In genomic region chr10:59911561-59912198, GRCm38 (mm10) we compare ENCODE assay signal across 8 mouse cellular contexts. TPM values are rescaled to one million over a fixed set of nuclear protein-coding genes. Genes with fewer than 3 reads are reported as not detected.
DNase-seq lines count a peak whose midpoint lies in the region; ATAC-seq lines count a peak whose summit lies in the region.

No protein-coding gene starts in this region.

- H3K9ac ChIP-seq in embryonic facial prominence, embryonic 15.5 days = no peak overlapping the region
- H3K9ac ChIP-seq in hindbrain, embryonic 12.5 days = peak overlapping the region; percentile 53
- peak overlapping the region; percentile 54 for H3K9ac ChIP-seq in limb, embryonic 13.5 days
- H3K9ac ChIP-seq in neural tube, embryonic 11.5 days (ENCODE audit: low read length) = peak overlapping the region; percentile 47

- no peaks in the 10 kb centered on the region for H3K36me3 ChIP-seq in embryonic facial prominence, embryonic 15.5 days
- no peaks in the 10 kb centered on the region for H3K36me3 ChIP-seq in hindbrain, embryonic 12.5 days
- no peaks in the 10 kb centered on the region for H3K36me3 ChIP-seq in limb, embryonic 13.5 days
- H3K36me3 ChIP-seq in neural tube, embryonic 11.5 days (ENCODE audit: control insufficient read depth, insufficient read depth, low read length) = no peaks in the 10 kb centered on the region

- H3K9me3 ChIP-seq in embryonic facial prominence, embryonic 15.5 days (replicated peaks) = no peaks in the 10 kb centered on the region
- no peaks in the 10 kb centered on the region for H3K9me3 ChIP-seq in hindbrain, embryonic 12.5 days (replicated peaks)
- H3K9me3 ChIP-seq in limb, embryonic 13.5 days = no peaks in the 10 kb centered on the region
- H3K9me3 ChIP-seq in neural tube, embryonic 11.5 days (ENCODE audit: control insufficient read depth, low read length) = no peaks in the 10 kb centered on the region

- H3K4me1 ChIP-seq in embryonic facial prominence, embryonic 15.5 days = peaks cover 62% of the 10 kb centered on the region
- H3K4me1 ChIP-seq in hindbrain, embryonic 12.5 days = peaks cover 56% of the 10 kb centered on the region
- H3K4me1 ChIP-seq in limb, embryonic 13.5 days = peaks cover 68% of the 10 kb centered on the region
- peaks cover 27% of the 10 kb centered on the region for H3K4me1 ChIP-seq in neural tube, embryonic 11.5 days (ENCODE audit: control insufficient read depth, insufficient read depth, low read length)

- H3K4me3 ChIP-seq in embryonic facial prominence, embryonic 15.5 days (replicated peaks) = 0 out of 2 replicates have a peak overlapping the region, but pooled peaks have one; percentile 0
- H3K4me3 ChIP-seq in hindbrain, embryonic 12.5 days = peak overlapping the region; percentile 12; the same call in 1 of the 2 replicates
- peak overlapping the region; percentile 11 for H3K4me3 ChIP-seq in limb, embryonic 13.5 days
- no peak overlapping the region for H3K4me3 ChIP-seq in neural tube, embryonic 11.5 days (ENCODE audit: low read depth, low read length)

- H3K4me2 ChIP-seq in embryonic facial prominence, embryonic 15.5 days (replicated peaks) = peak overlapping the region; percentile 38
- H3K4me2 ChIP-seq in hindbrain, embryonic 12.5 days (replicated peaks) = peak overlapping the region; percentile 50
- H3K4me2 ChIP-seq in limb, embryonic 13.5 days (replicated peaks) = peak overlapping the region; percentile 57
- H3K4me2 ChIP-seq in neural tube, embryonic 11.5 days (ENCODE audit: low read depth) = peak overlapping the region; percentile 35

- peak; percentile 45 to 68 for DNase-seq in adrenal gland, adult (ENCODE audit: inconsistent age in 2 of 2, low spot score in 1 of 2)
- no peak for DNase-seq in adrenal gland, adult 8-10 months
- DNase-seq in neural tube, embryonic 11.5 days (ENCODE audit: low spot score) = peak; percentile 69
- no peak for DNase-seq in layer of hippocampus, adult 18-20 months (ENCODE audit: low spot score in 2 of 2)
- DNase-seq in Muller cell, postnatal 12 days (ENCODE audit: inconsistent ontology term) = no peak

- H3K27me3 ChIP-seq in embryonic facial prominence, embryonic 15.5 days = no peaks in the 10 kb centered on the region; the same call in 1 of the 2 replicates
- H3K27me3 ChIP-seq in hindbrain, embryonic 12.5 days = no peaks in the 10 kb centered on the region
- H3K27me3 ChIP-seq in limb, embryonic 13.5 days = no peaks in the 10 kb centered on the region
- H3K27me3 ChIP-seq in neural tube, embryonic 11.5 days (ENCODE audit: control insufficient read depth, insufficient read depth, low read length) = no peaks in the 10 kb centered on the region

- no peak overlapping the region; the same call in 1 of the 2 replicates for H3K27ac ChIP-seq in embryonic facial prominence, embryonic 15.5 days (replicated peaks)
- H3K27ac ChIP-seq in hindbrain, embryonic 12.5 days = peak overlapping the region; percentile 60; the same call in 1 of the 2 replicates
- peak overlapping the region; percentile 67; the same call in 1 of the 2 replicates for H3K27ac ChIP-seq in limb, embryonic 13.5 days
- peak overlapping the region; percentile 53 for H3K27ac ChIP-seq in neural tube, embryonic 11.5 days (ENCODE audit: low read depth, low read length)

- ATAC-seq in embryonic facial prominence, embryonic 15.5 days (ENCODE audit: insufficient number of reproducible peaks, low FRiP score, low TSS enrichment, low read depth) = no peak
- ATAC-seq in hindbrain, embryonic 12.5 days (ENCODE audit: low FRiP score) = 0 out of 2 replicates have a peak, but pooled peaks have one; percentile 14
- ATAC-seq in limb, embryonic 13.5 days (ENCODE audit: low FRiP score, low read depth) = no peak
- ATAC-seq in neural tube, embryonic 11.5 days (ENCODE audit: insufficient read depth, low FRiP score, low TSS enrichment) = peak; percentile 33; the same call in 1 of the 2 replicates

- WGBS in embryonic facial prominence, embryonic 15.5 days = 7% methylated on average over 25 of the region's 25 CpGs
- WGBS in hindbrain, embryonic 12.5 days = 1% methylated on average over 25 of the region's 25 CpGs
- 3% methylated on average over 25 of the region's 25 CpGs for WGBS in limb, embryonic 13.5 days
- WGBS in neural tube, embryonic 11.5 days = 3% methylated on average over 25 of the region's 25 CpGs

RNA-seq across cellular contexts. Expression of gene Dnajb12, which starts 32.3 kb away (rescaled TPM):
- 10 to 100 TPM; 59.3 to 67.0 (median 62.9) TPM for total RNA-seq in adrenal gland, adult 8-10 months (2022)
- 24.1 and 24.8 TPM in 2 replicates for polyA plus RNA-seq in embryonic facial prominence, embryonic 15.5 days (2015; fragmentation: Nextera tagmentation; extraction: Ambion mirVana)
- polyA plus RNA-seq in hindbrain, embryonic 12.5 days (2016; fragmentation: Nextera tagmentation; extraction: Ambion mirVana) = 23.8 and 24.7 TPM in 2 replicates
- polyA plus RNA-seq in limb, embryonic 13.5 days (2015; fragmentation: Nextera tagmentation; extraction: Ambion mirVana) = 19.3 and 20.1 TPM in 2 replicates
- polyA plus RNA-seq in neural tube, embryonic 11.5 days (2014; fragmentation: Nextera tagmentation; extraction: Ambion mirVana) = 24.9 and 27.3 TPM in 2 replicates
- 10 to 100 TPM; 52.7 to 53.2 TPM for total RNA-seq in layer of hippocampus, adult 18-20 months (2021)

RNA-seq across cellular contexts. Expression of gene Ddit4, which starts 40.0 kb away (rescaled TPM):
- total RNA-seq in adrenal gland, adult 8-10 months (2022) = 10 to 100 TPM; 27.9 to 91.5 (median 34.7) TPM
- 83.3 and 89.1 TPM in 2 replicates for polyA plus RNA-seq in embryonic facial prominence, embryonic 15.5 days (2015; fragmentation: Nextera tagmentation; extraction: Ambion mirVana)
- 78.1 and 78.6 TPM in 2 replicates for polyA plus RNA-seq in hindbrain, embryonic 12.5 days (2016; fragmentation: Nextera tagmentation; extraction: Ambion mirVana)
- polyA plus RNA-seq in limb, embryonic 13.5 days (2015; fragmentation: Nextera tagmentation; extraction: Ambion mirVana) = 75.9 and 77.0 TPM in 2 replicates
- polyA plus RNA-seq in neural tube, embryonic 11.5 days (2014; fragmentation: Nextera tagmentation; extraction: Ambion mirVana) = 5.2 and 7.0 TPM in 2 replicates
- 10 to 100 TPM; 69.7 to 89.5 TPM for total RNA-seq in layer of hippocampus, adult 18-20 months (2021)

Comparison
In these comparisons a context has a peak if more than half of its experiments do, and no peak if none do; other contexts are left out.
1. DNase-seq: peak in adrenal gland, adult (2 of 2) and neural tube, embryonic 11.5 days (single experiment); none in adrenal gland, adult 8-10 months (single experiment), layer of hippocampus, adult 18-20 months (0 of 2) and Muller cell, postnatal 12 days (single experiment).
2. ATAC-seq: peak in hindbrain, embryonic 12.5 days (single experiment) and neural tube, embryonic 11.5 days (single experiment); none in embryonic facial prominence, embryonic 15.5 days (single experiment) and limb, embryonic 13.5 days (single experiment).
3. Peak in every context shown above with its lines, with median percentiles within 50 percentile points of each other: H3K4me2 ChIP-seq.